Mouse (Mus musculus): ENCODE results near the gene Nol3.
"Not testable (repeated sequence)": the region's sequence is repeated elsewhere in the genome, so short reads cannot be mapped to it uniquely, and the experiment has no call there.

The Nol3 gene

DNA sequence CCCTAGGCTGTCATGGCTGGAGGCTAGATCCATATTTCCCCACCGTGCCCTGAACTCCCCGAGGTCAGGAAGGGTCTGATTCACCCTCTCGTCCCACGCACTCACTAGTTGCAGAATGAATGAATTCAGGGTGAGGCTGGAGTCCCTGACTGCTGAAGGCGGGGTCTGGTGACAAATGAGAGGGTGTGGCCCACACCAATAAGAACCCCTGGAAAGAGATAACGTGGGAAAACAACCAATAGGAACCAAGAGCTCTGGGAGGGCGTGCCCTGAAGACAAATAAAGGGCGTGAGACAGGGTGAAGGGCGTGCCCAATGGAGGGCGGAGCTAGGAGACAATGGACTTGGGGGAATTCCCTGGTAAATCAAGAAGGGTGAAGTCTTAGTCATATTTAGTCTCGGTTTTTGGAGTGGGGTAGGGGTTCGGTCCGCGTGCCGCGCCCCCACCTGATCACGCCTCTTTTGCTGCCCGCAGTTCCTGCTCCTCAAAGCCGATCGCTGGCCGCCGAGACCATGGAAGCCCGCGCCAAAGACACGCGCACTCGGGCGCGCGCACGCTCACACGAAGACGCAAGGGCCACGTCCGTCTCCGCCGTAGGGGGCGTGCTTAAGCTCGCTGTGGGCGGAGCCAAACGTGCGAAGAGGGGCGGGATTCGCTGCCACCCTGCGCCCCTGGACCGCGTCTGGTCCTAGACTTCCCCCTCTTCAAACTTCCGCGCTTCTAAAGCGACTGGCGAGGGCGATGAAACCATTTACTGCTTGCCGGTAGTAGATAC, 13.2 kb downstream of the Nol3 start:
- peak; percentile 97 for DNase-seq (ENCODE audit: inconsistent ontology term)

- peak; percentile 42 for DNase-seq (ENCODE audit: inconsistent ontology term)
Measured at GRCm38 (mm10) chr8:105289805-105290460, 14.0 kb downstream of the Nol3 start, which contains the start of gene 4931428F04Rik. Gene 4931428F04Rik, minus strand, starts transcription at chr8:105289864.

GRCm38 (mm10) chr8:105290554-105291314, 14.8 kb downstream of the Nol3 start:
- DNase-seq (ENCODE audit: inconsistent ontology term): peak; percentile 80

GRCm38 (mm10) chr8:105291364-105291763, 15.4 kb downstream of the Nol3 start:
- not testable (repeated sequence) for DNase-seq (ENCODE audit: inconsistent ontology term)

- DNase-seq (ENCODE audit: inconsistent ontology term): not testable (repeated sequence)
Measured at GRCm38 (mm10) chr8:105291802-105292201, 15.9 kb downstream of the Nol3 start.

GRCm38 (mm10) chr8:105292471-105292870, 16.5 kb downstream of the Nol3 start:
- peak; percentile 59 for DNase-seq (ENCODE audit: inconsistent ontology term)

- no peak for DNase-seq (ENCODE audit: inconsistent ontology term)
Measured at GRCm38 (mm10) chr8:105293405-105293804, 17.5 kb downstream of the Nol3 start.

GRCm38 (mm10) chr8:105294776-105295175, 18.8 kb downstream of the Nol3 start:
- DNase-seq (ENCODE audit: inconsistent ontology term): no peak

- no peak for DNase-seq (ENCODE audit: inconsistent ontology term)
Measured at GRCm38 (mm10) chr8:105295256-105295655, 19.3 kb downstream of the Nol3 start.

DNA sequence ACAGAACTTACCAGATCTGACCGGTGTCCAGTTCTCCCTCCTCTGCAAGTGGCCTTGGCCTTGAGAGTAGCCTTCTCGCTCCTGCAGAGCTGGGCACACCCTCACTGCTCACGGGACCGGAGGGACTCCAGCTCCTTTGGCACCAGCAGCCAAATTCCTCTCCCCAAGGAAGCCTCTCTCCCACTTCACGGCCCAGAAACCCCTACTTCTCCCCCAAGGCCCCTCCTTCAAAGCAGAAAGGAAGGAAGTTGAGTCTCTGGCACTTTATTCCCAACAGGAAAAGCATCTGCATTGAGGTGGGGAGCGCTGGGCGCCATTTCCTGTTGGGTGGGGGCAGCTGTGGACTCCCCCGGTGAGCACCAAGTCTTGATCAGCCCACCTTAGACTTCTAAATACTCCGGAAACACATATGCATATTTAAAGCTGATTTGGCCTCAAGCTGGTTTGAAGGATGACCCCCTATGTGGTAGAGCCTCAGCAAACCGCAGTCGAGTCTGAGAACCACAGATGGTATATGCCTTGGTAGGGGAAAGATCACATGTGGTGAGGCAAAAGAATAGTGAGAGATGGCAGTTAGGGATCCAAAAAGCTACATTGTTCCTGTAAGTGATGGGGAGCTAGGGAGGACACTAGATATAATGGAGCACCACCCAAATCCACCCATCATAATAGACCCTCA, 20.1 kb downstream of the Nol3 start, which contains the start of gene Exoc3l:
TSS of gene Exoc3l (minus strand) at position 207 of the 679 bp plus-strand sequence.
- no peak for DNase-seq (ENCODE audit: inconsistent ontology term)

DNA sequence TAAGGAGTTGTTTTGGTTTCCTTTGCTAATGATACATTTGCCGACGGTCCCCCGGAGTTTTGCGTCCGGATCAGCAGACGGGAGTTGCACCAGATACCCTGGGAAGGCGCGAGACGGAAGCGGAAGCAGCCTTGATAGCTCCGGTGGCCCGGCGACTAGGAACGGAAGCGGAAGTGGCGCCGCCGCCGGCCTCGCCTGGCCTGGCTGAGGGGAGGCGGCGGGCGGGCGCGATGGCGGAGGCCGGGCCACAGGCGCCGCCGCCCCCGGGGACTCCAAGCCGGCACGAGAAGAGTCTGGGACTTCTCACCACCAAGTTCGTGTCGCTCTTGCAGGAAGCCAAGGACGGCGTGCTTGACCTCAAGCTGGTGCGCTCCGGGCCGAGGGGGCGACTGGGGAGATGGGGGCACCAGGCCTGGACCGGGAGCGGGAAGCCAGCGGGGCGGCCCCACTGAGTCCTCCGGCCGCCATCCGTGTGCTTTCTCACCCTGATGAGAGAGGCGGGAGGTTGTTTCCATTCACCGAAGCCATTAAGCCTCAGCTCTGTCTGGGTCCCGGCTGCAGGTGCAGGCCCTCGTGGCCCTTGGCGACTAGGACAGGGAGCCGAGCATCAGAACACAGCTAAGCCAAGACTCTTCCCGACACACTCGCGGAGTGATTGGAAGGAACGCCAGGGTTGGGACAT, 21.7 kb downstream of the Nol3 start, which contains the start of gene E2f4:
TSS of gene E2f4 (plus strand) at position 153 of the 682 bp plus-strand sequence.
- peak; percentile 90 for DNase-seq (ENCODE audit: inconsistent ontology term)

DNA sequence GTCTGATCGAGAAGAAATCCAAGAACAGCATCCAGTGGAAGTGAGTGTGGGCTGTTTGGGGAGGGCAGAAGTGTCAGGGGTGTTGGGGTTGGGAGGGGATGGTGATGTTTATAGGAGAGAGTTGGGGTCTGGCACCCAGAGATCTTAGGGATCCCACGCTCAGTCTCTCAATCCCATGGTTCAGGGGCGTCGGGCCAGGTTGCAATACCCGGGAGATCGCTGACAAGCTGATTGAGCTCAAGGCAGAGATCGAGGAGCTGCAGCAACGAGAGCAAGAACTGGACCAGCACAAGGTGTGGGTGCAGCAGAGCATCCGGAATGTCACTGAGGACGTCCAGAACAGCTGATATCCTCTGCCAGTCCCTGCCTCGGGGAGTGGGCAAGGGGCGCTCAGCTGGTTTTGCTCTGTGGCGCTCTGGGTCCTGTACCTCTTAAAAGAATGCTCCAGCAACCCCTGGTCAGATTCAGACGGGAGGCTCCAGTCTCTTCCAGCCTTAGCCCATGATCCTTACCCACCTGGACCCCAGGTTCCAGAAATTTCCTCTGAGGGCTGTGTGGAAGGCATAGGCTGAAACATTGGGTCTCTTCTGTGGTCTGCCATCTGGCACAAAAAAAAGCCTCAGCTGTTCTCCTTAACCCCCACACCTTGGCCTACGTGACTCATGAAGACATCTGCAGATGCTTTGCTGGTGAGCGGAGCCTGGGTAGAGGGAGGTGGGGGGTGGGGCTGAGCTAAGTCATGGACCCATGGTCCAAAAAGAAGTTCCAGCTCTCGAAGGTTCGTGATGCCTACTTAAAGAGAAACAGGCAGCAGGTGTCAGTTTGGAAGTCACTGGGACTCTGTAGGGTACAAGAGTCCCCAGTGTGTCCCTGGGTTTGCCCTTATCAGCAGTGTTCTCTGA, 22.7 kb downstream of the Nol3 start:
- no peak for DNase-seq (ENCODE audit: inconsistent ontology term)

- no peak for DNase-seq (ENCODE audit: inconsistent ontology term)
Measured at GRCm38 (mm10) chr8:105299962-105300361, 24.0 kb downstream of the Nol3 start.

DNA sequence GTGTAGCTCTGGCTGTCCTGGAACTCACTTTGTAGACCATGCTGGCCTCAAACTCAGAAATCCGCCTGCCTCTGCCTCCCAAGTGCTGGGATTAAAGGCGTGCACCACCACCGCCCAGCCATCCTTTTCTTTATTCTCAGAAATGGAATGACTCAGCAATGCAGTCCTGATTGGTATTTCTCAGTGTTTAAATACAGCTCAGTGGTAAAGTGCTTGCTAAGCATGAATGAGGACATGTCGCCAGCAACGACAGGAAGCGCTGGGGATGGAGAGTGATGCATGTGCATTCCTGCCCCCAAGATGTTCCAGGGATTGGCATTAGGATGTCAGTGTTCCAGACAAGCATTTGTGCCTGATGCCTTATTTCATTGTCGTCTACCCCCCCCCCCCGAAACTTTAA, 27.5 kb downstream of the Nol3 start:
- DNase-seq (ENCODE audit: inconsistent ontology term): peak; percentile 10

DNA sequence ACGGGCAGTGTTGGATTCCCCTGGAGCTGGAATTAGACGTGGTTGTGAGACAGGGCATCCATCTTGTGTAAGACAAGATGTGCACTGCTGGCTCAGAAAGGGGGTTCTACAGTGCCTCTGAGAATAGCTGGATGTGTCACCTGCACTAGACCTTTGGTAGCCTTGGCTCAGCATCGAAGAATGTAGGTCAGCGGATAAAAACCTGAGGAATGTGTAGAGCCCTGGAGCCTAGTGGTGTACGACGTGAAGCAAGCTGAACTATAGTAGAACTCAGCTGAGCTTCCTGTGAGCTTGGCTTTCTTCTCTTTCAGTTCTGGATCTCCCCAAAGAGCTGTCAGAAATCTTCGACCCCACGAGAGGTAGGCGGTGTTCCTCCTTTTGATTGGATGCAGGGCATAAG, 27.9 kb downstream of the Nol3 start:
- DNase-seq (ENCODE audit: inconsistent ontology term): peak; percentile 71

- DNase-seq (ENCODE audit: inconsistent ontology term): peak; percentile 83
Measured at GRCm38 (mm10) chr8:105304325-105305210, 28.6 kb downstream of the Nol3 start.

- DNase-seq (ENCODE audit: inconsistent ontology term): peak; percentile 81
Measured at GRCm38 (mm10) chr8:105305211-105306145, 29.5 kb downstream of the Nol3 start, which contains the start of gene Elmo3. Gene Elmo3, plus strand, starts transcription at chr8:105305601.
